Mouse (Mus musculus) left cerebral cortex, adult 18-20 months (tissue): ENCODE results near the gene Egln2. TPM values are rescaled to one million over a fixed set of nuclear protein-coding genes. Genes with fewer than 3 reads are reported as not detected.

Source experiments
- DNase-seq, 2 experiments: peaks; one replicate each; pipeline ENCODE4 v3.0.0; 2021 to 2022; ENCODE audit warnings: low spot score in 2 of 2, mixed read lengths in 1 of 2
- total RNA-seq, 2 experiments: library from RNA; stranded (reverse); gene quantifications; 2 replicates each; pipeline ENCODE4 v1.2.3; 2021

Egln2 gene
- total RNA-seq, 2 experiments from 2014 or later, result 101 to 115 TPM

- peak; percentile 98 to 99 for DNase-seq
These were observed 12.0 kb upstream of the Egln2 start, which contains the start of gene Rab4b for GRCm38 (mm10) chr7:27178324-27179216. Gene Rab4b, minus strand, starts transcription at chr7:27178896.

GRCm38 (mm10) chr7:27177942-27178323 lies 11.3 kb upstream of the Egln2 start:
- no peak for DNase-seq

GRCm38 (mm10) chr7:27174896-27175295 lies 8.3 kb upstream of the Egln2 start:
- no peak for DNase-seq

- no peak for DNase-seq
These were observed 7.9 kb upstream of the Egln2 start for GRCm38 (mm10) chr7:27174496-27174895.

GRCm38 (mm10) chr7:27170981-27171380 lies 4.4 kb upstream of the Egln2 start:
- no peak for DNase-seq

- DNase-seq, result no peak
These were observed 1.8 kb upstream of the Egln2 start for GRCm38 (mm10) chr7:27168371-27168770.

DNA sequence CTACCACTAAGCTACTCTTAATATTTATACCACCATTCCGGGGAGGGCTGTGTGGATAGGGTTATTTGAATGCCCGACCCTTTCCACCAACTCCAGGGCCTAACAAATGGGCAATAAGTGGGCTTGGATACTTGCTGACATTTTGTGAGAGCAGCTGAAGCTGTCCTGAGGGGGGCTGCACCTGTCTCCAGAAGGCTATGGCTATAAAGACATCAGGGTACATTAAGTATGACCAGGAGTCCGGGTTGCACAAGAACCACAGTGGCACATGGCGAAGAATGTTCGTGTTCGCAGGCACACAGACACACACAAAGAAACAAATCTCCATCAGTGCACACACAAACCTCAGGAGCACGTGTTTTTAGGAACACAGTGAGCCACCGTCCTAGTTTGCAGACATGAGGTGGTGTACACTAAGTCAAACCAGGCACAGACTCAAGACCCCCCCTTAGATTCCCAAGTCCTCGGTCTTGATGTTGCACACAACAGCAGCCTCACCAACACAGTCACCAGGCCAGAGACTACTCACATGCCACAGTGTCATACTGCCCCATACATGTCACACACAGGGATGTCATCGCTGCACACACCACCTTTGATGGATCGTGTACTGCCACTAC lies 983 bp upstream of the Egln2 start:
- no peak for DNase-seq

GRCm38 (mm10) chr7:27166229-27166613 lies 381 bp downstream of the Egln2 start:
- peak; percentile 63 to 69 for DNase-seq

DNA sequence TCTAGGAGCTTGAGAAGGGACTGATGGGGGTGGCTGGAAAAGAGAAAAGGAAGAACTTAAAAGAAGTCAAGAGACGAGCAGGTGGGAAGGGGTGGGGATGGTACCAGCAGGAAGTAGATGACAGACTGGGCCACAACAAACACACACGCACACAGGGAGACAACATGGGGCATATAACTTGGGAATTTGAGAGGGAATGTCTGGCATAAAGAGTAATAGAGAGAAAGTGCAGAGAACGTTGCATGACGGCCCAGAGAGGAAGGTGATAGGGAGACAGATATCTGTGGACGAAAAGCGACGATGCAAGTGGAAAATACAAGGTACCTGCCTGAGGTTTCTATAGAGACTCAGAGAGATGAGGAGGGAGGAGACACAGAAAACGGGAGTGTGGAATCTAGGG lies 906 bp downstream of the Egln2 start:
- DNase-seq, result no peak

DNA sequence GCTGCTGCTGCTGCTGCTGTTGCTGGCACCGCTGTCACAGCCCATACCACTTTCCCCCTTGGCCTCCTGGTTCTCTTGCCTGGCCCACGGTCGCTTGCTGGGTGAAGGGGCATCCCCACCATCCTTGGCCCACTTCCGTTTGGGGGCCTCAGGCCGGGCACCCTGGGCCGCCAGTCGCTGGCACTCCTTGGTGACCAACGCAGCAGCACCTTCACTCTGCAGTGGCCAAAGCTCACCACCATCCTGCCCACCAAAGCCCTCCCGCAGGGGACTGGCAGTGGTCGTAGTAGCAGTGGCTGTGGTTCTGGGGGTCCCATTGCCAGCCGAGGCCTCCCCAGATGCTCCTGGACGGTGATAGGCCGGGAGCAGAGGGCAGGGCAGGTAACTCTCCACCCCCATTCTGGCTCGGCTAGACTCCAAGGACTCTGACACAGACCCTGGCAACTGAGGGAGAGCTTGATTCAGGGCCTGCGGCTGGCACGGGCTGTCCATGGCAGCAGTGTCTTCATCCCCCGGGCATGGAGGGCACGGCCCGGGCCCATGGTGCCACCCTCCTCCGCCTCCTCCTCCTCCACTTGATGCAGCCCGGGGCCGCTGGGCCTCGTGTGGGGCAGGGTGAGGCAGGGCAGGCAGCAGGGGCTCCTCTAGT lies 1.5 kb downstream of the Egln2 start:
- no peak for DNase-seq

- DNase-seq, result no peak
These were observed 2.3 kb downstream of the Egln2 start for GRCm38 (mm10) chr7:27164112-27164947.

GRCm38 (mm10) chr7:27163450-27163805 lies 3.2 kb downstream of the Egln2 start:
- no peak for DNase-seq

DNA sequence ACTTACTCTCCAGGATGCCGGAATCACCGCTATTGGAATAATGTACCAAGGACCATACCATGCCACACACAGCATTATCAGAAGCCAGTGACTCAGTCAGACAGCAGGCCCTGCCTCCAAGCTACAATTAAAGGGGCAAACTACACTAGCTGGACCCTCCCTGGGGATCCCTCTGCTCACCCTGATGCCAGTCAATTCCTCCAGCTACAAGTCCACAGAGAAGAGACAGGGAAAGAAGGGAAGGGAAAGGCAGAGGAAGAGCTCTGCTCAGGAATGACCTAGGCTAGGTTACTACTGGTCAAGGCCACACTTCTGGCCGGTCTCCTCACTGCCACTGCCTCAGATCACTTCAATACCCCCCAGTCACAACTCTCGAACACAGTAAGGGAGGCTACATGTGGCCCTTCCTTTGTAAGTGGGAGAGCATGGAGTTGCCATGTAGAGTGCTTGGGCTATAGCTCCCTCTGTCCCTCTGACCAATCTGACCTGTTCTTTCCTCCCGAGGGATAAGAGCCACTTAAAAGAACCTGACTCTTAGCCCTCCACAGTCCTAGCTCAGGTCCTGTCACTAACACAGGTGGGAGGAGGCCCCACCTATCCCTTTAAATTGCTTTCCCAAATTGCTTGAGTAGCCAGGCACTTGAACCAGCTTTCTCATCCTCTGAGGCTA lies 3.7 kb downstream of the Egln2 start:
- no peak for DNase-seq

GRCm38 (mm10) chr7:27161744-27162143 lies 4.9 kb downstream of the Egln2 start:
- no peak for DNase-seq

GRCm38 (mm10) chr7:27160921-27161320 lies 5.7 kb downstream of the Egln2 start:
- DNase-seq, result no peak

- peak; percentile 76 to 81 for DNase-seq
These were observed 6.7 kb downstream of the Egln2 start for GRCm38 (mm10) chr7:27159882-27160281.

DNA sequence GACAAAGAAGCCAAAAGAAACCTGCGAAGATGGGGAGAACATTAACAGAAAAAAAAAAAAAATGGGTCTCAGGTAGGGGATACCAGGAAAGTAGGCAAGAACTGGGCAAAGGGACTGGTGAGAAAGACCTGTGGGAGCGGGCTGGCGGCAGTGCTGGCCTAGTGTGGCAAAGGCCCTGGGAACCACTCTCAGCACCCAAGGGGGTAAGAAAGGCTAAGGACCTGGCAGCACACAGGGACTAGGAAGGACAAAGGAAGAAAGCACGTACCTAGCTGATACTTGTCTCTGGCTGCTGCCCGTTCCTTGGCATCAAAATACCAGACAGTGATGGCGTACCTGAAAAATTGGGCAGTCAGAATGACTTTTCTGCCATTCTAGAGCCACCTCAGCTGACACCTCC lies 7.3 kb downstream of the Egln2 start:
- DNase-seq, result no peak

- no peak for DNase-seq
These were observed 8.4 kb downstream of the Egln2 start for GRCm38 (mm10) chr7:27158171-27158570.

DNA sequence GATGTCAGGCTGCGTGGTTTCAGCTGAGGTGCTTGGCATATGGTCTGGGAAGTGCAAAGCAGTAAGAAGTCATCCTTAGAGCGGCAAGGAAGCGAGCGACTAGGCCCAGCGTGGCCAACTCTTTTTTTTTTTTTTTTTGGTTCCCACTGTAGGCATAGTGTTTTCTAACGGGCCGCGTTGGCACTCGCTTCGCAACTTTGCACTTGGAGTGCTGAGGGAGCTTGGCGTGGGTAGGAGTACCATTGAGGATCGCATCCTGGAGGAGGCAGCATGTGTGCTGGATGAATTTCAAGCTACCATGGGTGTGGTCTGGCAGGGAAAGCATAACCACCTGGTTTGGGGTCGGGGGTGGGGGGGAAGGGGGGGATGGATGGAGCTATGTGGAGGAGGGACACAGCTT lies 10.6 kb downstream of the Egln2 start:
- DNase-seq, result peak; percentile 68 to 75

DNA sequence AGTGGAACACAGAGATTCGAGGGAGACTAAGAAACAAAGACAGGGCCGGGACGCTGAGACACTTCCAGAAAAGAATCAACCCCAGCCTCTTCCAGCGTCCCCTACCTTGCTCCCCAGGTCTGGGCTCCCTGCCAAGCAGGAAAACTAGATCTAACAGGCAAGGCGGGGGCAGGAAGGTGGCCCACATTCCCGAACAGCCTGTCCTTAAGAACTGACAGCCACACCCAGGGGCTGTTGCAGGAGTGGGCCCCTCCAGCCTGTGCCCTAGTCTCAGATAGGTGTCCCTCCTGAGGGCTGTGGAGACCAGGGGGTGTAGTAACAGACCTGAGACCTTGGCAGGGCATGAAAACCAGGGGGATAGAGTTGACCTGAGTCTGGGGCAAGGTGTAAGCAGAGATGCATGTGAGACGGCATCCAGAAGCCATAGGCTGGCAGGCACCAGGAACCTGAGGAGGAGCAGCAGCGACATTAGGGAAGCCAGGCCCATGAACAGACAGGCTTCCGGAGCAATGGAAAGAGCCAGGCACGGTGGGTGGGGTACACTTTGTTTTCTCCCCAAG lies 13.3 kb downstream of the Egln2 start, which contains the start of gene Cyp2t4:
Cyp2t4 (plus strand) TSS at position 510 of the 560 bp plus-strand sequence.
- peak in 1 of 2 experiments; percentile 13 for DNase-seq
